Comparison of ENCODE assay signal across 9 mouse cellular contexts in genomic region chr4:134450392-134451195, GRCm38 (mm10). TPM values are rescaled to one million over a fixed set of nuclear protein-coding genes. Genes with fewer than 3 reads are reported as not detected.
DNase-seq lines count a peak whose midpoint lies in the region; ATAC-seq and TF ChIP-seq lines count a peak whose summit lies in the region.
"Had no signal": no experiment of that assay in that cellular context is flagged by ENCODE, and none has a peak within 500 bp of the region (broad histone marks: within the 10 kb centered on the region; RNA-seq: fewer than 3 reads in every experiment).

No protein-coding gene starts in this region.

- ATAC-seq in liver, embryonic 11.5 days (replicated peaks; ENCODE audit: low FRiP score): no peak
- ATAC-seq in liver, postnatal 0 days: no peak

- intact Hi-C loops in heart, postnatal 25 days (cut with DNase I): no loop called here

- peaks cover 11% of the 10 kb centered on the region for H3K4me1 ChIP-seq in liver, embryonic 11.5 days (replicated peaks; ENCODE audit: control insufficient read depth, insufficient read depth, low read length)
- H3K4me1 ChIP-seq in liver, postnatal 0 days (ENCODE audit: insufficient read depth): peaks cover 7% of the 10 kb centered on the region; the same call in 1 of the 2 replicates
- H3K4me1 ChIP-seq in cortical plate, adult 2 months (ENCODE audit: control insufficient read depth, insufficient read depth, low read length): peaks cover 29% of the 10 kb centered on the region

- no peak overlapping the region for H3K9ac ChIP-seq in liver, embryonic 11.5 days (ENCODE audit: low read depth, low read length)
- no peak overlapping the region for H3K9ac ChIP-seq in liver, postnatal 0 days (replicated peaks)

- DNase-seq in liver, embryonic 11.5 days (ENCODE audit: low spot score): no peak
- DNase-seq in liver, postnatal 0 days: no peak
- DNase-seq in heart, postnatal 25 days (ENCODE audit: low spot score): peak; percentile 16
- peak; percentile 79 to 86 for DNase-seq in kidney, postnatal 36 days
- DNase-seq in mesoderm, embryonic 11.5 days (ENCODE audit: low read depth, low spot score): peak; percentile 14
- DNase-seq in ovary, adult 18-20 months (ENCODE audit: low spot score): no peak
- no peak for DNase-seq in spleen, postnatal 4 days (ENCODE audit: low spot score in 2 of 2)

- H3K4me3 ChIP-seq in liver, embryonic 11.5 days (ENCODE audit: low read depth, low read length): no peak overlapping the region
- no peak overlapping the region for H3K4me3 ChIP-seq in liver, postnatal 0 days (ENCODE audit: low read depth, low read length)
- no peak overlapping the region for H3K4me3 ChIP-seq in cortical plate, adult 2 months (ENCODE audit: insufficient read depth, low read length)

- no peak for TF ChIP-seq EP300 in liver, postnatal 0 days (IDR thresholded peaks at IDR 0.05; ENCODE audit: low read depth)

- H3K4me2 ChIP-seq in liver, embryonic 11.5 days: peak overlapping the region; percentile 44
- H3K4me2 ChIP-seq in liver, postnatal 0 days (ENCODE audit: low read depth, low read length): no peak overlapping the region; the same call in 1 of the 2 replicates

- no peaks in the 10 kb centered on the region for H3K36me3 ChIP-seq in liver, embryonic 11.5 days (ENCODE audit: control insufficient read depth, insufficient read depth, low read length)
- H3K36me3 ChIP-seq in liver, postnatal 0 days (replicated peaks; ENCODE audit: insufficient read depth, low read length): no peaks in the 10 kb centered on the region
- H3K36me3 ChIP-seq: G1E had no signal

- WGBS in liver, embryonic 11.5 days: 31% methylated on average over 20 of the region's 20 CpGs
- 39% methylated on average over 20 of the region's 20 CpGs for WGBS in liver, postnatal 0 days (ENCODE audit: insufficient replicate concordance)

- no peak overlapping the region for H3K27ac ChIP-seq in liver, embryonic 11.5 days (ENCODE audit: low read depth, low read length)
- no peak overlapping the region for H3K27ac ChIP-seq in liver, postnatal 0 days (ENCODE audit: low read depth)
- peak overlapping the region; percentile 98 for H3K27ac ChIP-seq in cortical plate, adult 2 months (ENCODE audit: insufficient read depth, low read length)

- no peaks in the 10 kb centered on the region for H3K9me3 ChIP-seq in liver, embryonic 11.5 days (ENCODE audit: control insufficient read depth, low read length)
- no peaks in the 10 kb centered on the region for H3K9me3 ChIP-seq in liver, postnatal 0 days (ENCODE audit: low read length)
- H3K9me3 ChIP-seq: G1E had no signal

- TF ChIP-seq CTCF in liver, postnatal 0 days (IDR thresholded peaks at IDR 0.05; ENCODE audit: low read depth): no peak
- no peak for TF ChIP-seq CTCF in cortical plate, adult 2 months (IDR thresholded peaks at IDR 0.05; ENCODE audit: extremely low read depth, insufficient read depth, low read length)

- peaks cover 15% of the 10 kb centered on the region for H3K27me3 ChIP-seq in liver, embryonic 11.5 days (replicated peaks; ENCODE audit: control insufficient read depth, insufficient read depth, low read length)
- 0 out of 2 replicates have a peak, but pooled peaks cover 2% of the 10 kb centered on the region for H3K27me3 ChIP-seq in liver, postnatal 0 days (ENCODE audit: insufficient read depth, low read length)

- TF ChIP-seq POLR2A in cortical plate, adult 2 months (IDR thresholded peaks at IDR 0.05; ENCODE audit: extremely low read depth, insufficient read depth, low read length): no peak

RNA-seq across cellular contexts. Expression of gene Stmn1, which starts 17.5 kb away (rescaled TPM):
- polyA plus RNA-seq in liver, embryonic 11.5 days (2014; fragmentation: Nextera tagmentation; extraction: Ambion mirVana): 896 and 908 TPM in 2 replicates
- 249 and 258 TPM in 2 replicates for polyA plus RNA-seq in liver, postnatal 0 days (2015; fragmentation: Nextera tagmentation; extraction: Ambion mirVana)
- 901 and 956 TPM in 2 replicates for polyA plus RNA-seq in cortical plate, adult 2 months (2012; rRNA removed)
- 10 to 100 TPM; 24.5 to 26.4 TPM for total RNA-seq in heart, postnatal 25 days (2021)

RNA-seq across cellular contexts. Expression of gene Paqr7, which starts 45.9 kb away (rescaled TPM):
- 2.5 and 3.0 TPM in 2 replicates for polyA plus RNA-seq in liver, embryonic 11.5 days (2014; fragmentation: Nextera tagmentation; extraction: Ambion mirVana)
- polyA plus RNA-seq in liver, postnatal 0 days (2015; fragmentation: Nextera tagmentation; extraction: Ambion mirVana): 12.4 and 17.8 TPM in 2 replicates
- polyA plus RNA-seq in cortical plate, adult 2 months (2012; rRNA removed): 78.7 and 81.5 TPM in 2 replicates
- 10 to 100 TPM; 16.9 to 17.4 TPM for total RNA-seq in heart, postnatal 25 days (2021)

RNA-seq across cellular contexts. Expression of gene Pafah2, which starts 54.5 kb away (rescaled TPM):
- 7.9 and 8.5 TPM in 2 replicates for polyA plus RNA-seq in liver, embryonic 11.5 days (2014; fragmentation: Nextera tagmentation; extraction: Ambion mirVana)
- 13.5 and 14.3 TPM in 2 replicates for polyA plus RNA-seq in liver, postnatal 0 days (2015; fragmentation: Nextera tagmentation; extraction: Ambion mirVana)
- polyA plus RNA-seq in cortical plate, adult 2 months (2012; rRNA removed): 8.9 and 9.3 TPM in 2 replicates
- total RNA-seq in heart, postnatal 25 days (2021): 1 to 10 TPM; 7.6 to 9.2 TPM

Comparison
In these comparisons a context has a peak if more than half of its experiments do, and no peak if none do; other contexts are left out.
1. DNase-seq: peak in heart, postnatal 25 days (single experiment), kidney, postnatal 36 days (2 of 2) and mesoderm, embryonic 11.5 days (single experiment); none in liver, embryonic 11.5 days (single experiment), liver, postnatal 0 days (single experiment), ovary, adult 18-20 months (single experiment) and spleen, postnatal 4 days (0 of 2).